Mouse (Mus musculus): Measurements from ENCODE around the gene Pak2.

DNA sequence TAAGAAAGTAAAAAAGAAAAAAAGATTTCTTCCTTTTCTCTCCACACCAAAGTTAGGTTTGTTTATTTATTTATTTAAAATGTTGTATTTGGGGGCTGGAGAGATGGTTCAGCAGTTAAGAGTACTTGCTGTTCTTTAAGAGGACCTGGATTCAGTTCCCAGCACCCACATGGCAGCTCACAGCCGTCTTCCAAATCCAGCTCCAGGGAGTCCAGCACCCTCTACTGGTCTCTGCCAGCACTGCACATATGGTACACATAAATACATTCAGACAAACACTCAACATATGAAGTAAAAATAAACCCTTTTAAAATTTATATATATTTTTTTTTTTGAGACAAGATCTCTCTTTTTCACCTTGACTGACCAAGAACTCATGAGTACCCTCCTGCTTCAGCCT, 26.6 kb upstream of the Pak2 start:
- TF ChIP-seq CHD2 (IDR thresholded peaks at IDR 0.05; ENCODE audit: low read depth, low read length): no peak
- TF ChIP-seq MAFK (IDR thresholded peaks at IDR 0.05; ENCODE audit: insufficient read depth, low read depth, low read length): no peak
- no peak for TF ChIP-seq ZC3H11A (IDR thresholded peaks at IDR 0.05; ENCODE audit: borderline replicate concordance, low read depth, low read length)
- no peak for TF ChIP-seq HCFC1 (IDR thresholded peaks at IDR 0.05; ENCODE audit: borderline replicate concordance, insufficient read depth, low read length)

Data from ES-E14 (cell line).